Mouse (Mus musculus) spleen, postnatal 0 days (tissue): ENCODE measurements around the gene Lhx2. TPM values are rescaled to one million over a fixed set of nuclear protein-coding genes. Genes with fewer than 3 reads are reported as not detected.

Experiments
- polyA plus RNA-seq: library from polyadenylated mRNA; unstranded; fragments of >200 nt; fragmentation: Nextera tagmentation; extraction: Ambion mirVana; gene quantifications from 2 replicates; pipeline ENCODE4 v1.2.1, GENCODE M21; 2015

Gene Lhx2
- polyA plus RNA-seq: not detected in 2 replicates

GRCm38 (mm10) chr2:38338990-38339909, at the start of gene Lhx2:
Gene Lhx2 (plus strand): TSS chr2:38339281.

Other genes starting within 250 kb of the Lhx2 start
- 5.6 and 7.0 TPM in 2 replicates for gene Dennd1a, start 51.9 kb upstream of the Lhx2 start, polyA plus RNA-seq
- gene Nek6, start 172.4 kb downstream of the Lhx2 start, polyA plus RNA-seq: 18.1 and 20.6 TPM in 2 replicates